Mouse (Mus musculus): ENCODE measurements around the gene Slc25a34.

Gene Slc25a34

DNA sequence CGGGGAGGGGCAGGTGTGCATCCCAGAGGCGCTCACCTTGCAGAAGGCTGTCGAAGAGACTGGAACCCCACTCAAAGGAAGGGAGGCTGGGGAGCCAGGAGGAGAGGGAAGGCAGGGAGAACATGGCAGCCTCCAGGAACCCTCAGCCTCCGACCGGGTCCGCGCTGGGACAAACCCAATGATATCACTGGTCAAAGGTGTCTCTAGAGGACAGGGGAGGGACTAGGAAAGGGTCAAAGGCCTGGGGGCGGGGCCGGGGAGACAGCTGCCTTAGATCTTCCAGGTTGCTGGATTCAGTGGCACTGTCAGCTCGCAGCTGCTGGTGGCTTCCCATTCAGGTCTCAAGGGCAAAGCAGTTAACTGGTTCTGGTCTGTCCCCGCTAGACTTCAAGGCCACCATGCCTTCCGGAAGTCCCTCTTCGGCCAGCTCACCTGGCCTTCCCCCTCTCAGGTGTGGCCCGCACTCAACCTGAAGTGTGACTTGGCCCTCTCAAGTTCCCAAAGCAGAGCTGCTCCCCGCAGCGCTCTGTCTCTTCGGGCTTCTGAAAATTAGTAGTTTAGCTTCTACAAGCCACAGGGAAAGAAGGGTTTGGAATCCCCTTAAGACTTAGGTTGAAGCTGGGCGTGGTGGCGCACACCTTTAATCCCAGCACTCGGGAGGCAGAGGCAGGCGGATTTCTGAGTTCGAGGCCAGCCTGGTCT lies 5.6 kb downstream of the Slc25a34 start:
- peak in 1 of 2 experiments; percentile 26 for DNase-seq

DNA sequence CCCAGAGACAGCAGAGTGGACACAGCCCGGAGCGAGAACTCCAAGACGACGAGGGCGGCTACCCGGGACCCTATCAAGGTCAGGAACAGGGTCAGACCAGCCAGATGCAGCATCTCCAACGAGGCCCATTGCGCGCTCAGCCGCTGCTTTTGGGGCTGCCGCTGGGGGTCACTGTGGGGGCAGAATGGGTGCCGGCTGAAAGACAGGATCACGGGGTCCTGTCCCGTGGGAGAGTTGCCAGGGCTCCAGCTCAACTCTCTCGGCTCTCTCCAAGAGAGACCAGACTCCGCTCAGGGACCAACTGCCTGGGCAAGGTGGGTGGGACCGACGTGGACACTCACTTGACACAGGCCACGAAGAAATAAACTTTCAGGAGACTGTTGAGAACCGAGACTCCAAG lies 6.3 kb downstream of the Slc25a34 start:
- peak; percentile 50 to 71 for DNase-seq

DNA sequence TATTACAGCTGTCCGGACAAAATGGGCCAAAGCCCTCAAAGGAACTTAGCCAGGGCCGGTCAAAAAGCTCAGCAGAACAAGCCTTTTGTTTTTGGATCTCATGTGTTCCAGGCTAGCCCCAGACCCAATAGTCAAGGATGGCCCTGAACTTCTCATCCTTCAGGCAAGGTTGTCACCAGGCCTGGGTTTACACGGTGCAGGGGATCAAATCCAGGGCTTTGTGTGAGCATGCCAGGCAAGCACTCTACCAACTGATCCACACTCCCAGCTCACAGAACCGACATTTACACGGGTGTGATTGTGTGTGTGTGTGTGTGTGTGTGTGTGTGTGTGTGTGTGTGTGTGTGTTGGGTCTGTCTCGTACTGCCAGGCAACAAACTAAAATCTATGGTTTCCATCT lies 6.8 kb downstream of the Slc25a34 start:
- no peak for DNase-seq

DNA sequence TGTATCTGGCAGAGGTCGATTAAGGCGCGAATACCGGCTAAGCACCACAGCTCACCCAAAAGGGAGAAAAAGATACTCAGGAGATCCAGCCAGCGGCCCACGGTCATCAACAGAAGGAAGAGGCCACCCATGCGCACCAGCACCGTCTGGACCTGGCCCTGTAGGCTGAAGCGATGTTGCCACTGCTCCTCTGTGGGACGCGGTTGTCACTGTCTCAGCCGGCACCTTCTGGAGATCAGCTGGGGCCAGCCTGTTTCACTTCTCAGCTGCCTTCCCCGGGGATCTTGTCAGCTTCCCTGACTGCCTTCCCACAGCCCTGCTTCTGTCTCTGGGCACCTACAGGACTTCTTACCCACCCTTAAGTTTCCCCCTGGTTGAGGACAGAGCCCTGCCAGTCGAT lies 8.7 kb downstream of the Slc25a34 start:
- no peak for DNase-seq

DNA sequence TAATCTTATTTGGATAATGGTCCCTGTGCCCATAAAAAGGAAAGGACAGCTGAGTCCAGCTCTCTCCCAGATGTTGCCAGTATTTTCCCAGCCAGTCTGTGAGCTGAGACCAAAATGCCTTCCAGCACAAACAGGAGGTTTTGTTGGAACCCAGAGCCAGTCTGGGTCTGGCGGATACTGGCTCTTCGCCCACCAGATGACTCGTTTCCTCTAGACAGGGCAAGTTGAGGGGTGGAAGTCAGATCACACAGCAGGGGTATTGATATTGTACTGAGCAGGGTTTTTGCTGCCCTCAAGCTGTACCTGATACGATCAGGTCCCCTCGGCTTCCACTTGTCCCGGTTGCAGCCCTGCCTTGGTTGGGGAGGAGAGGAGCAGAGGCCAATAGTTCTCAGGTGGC lies 14.1 kb downstream of the Slc25a34 start:
- DNase-seq: no peak

DNA sequence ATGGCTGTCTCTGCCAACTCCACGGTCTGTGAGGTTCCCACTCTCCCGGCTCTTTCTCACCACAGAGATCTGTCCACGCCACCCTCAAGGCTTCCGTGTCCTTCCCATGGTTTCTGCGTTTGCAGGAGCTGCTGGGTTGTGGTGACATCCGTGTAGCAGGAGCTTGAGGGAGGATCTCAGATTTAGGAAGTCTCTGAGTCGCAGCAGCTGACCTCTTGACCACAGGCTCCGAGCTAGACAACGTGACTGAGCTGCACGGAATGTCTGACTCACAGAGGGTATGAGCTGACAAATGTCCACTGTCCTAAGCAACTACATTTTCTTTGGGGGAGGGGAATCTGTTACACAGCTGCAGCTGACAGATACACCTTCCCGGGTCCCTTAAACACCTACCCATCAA lies 17.8 kb downstream of the Slc25a34 start, which contains the start of gene Fblim1:
Gene Fblim1, minus strand, starts transcription at position 236 of the 400 bp plus-strand sequence.
- DNase-seq: no peak

DNA sequence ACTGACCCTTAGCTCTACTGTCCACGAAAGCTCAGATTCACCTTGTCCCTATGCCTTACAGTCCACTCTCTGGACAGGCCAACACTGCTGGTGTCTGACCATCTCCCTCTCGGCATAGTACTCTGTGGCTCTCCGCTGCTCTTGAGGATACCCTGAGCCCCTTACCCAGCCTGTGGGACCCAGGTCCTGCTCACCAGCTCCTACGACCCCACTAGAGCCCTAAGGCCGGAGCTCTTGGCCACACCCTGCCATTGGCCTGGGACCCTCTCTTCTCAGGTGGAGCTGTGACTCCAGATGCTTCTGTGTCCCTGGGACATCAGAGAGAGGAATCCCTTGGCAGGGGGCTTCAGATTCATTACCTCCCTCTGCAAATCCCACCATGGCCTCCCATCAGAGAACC lies 18.2 kb downstream of the Slc25a34 start:
- DNase-seq: no peak

DNA sequence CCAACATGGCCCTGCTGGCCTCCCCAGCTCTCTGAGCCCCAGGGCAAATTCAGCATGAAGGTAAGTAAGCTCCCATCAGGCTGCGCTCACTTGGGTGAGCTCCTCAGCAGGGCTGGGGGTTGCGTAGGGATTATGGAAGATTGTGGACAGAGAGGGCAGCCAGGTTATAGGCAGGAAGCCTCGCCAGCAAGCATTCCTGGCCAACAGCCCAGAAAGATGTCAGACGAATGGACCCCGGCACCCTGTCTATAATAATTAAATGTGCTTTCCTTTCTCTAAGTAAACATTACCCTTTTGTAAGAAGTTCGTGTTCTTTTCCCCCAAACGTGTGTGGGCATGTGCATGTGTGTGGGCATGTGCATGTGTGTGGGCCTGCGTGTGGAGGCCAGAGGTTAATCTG lies 19.1 kb downstream of the Slc25a34 start:
- no peak for DNase-seq

DNA sequence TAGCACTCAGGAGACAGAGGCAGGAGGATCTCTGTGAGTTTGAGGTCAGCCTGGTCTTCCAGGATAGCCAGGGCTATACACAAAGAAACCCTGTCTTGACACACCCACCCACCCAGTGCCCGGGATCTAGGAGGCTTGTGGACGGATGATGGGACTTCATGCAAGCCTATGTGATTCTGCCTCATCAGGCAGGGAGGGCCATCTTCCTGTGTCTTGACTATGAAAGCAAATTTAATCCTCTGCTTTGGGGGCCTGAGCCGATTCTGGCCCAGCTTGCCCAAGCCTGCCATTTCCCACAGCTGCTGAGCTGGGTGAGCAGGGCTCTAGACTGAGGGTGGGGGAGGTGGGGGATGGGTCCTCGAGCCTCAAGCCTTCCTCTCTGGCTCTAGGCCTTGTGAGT lies 19.7 kb downstream of the Slc25a34 start:
- no peak for DNase-seq

DNA sequence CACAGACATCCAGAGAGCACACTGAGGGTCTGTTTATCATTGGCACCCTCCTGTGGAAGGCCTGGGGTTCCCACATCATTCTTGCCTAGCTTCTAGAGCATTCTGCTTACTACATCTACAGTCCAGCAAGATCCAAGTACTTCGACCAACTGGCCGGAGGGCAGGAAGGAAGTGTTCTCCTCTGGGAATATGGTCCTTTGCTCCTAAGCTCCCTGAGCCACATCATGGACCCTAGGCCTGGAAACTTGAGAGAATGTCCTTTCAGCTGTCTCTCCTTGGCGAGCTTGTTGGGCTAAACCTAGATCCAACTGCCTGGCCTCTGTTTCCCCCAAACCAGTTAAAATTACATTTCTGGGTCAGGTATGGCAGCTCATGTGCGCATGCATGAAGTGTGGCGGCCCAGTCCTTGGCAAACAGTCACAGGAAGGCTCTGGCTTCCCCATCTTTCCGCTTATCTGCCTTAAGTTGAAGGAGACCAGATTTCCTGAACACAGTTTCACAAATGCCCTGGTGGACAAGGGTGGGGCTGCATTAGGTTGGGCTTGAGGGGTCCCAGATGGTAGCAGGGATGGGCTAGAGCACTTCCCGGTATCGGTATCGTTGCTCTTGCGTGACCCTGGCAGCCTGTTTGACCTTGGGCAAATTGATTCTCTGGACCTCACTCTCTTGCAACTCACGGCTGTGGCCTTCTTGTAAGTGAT lies 20.9 kb downstream of the Slc25a34 start:
- no peak for DNase-seq

DNA sequence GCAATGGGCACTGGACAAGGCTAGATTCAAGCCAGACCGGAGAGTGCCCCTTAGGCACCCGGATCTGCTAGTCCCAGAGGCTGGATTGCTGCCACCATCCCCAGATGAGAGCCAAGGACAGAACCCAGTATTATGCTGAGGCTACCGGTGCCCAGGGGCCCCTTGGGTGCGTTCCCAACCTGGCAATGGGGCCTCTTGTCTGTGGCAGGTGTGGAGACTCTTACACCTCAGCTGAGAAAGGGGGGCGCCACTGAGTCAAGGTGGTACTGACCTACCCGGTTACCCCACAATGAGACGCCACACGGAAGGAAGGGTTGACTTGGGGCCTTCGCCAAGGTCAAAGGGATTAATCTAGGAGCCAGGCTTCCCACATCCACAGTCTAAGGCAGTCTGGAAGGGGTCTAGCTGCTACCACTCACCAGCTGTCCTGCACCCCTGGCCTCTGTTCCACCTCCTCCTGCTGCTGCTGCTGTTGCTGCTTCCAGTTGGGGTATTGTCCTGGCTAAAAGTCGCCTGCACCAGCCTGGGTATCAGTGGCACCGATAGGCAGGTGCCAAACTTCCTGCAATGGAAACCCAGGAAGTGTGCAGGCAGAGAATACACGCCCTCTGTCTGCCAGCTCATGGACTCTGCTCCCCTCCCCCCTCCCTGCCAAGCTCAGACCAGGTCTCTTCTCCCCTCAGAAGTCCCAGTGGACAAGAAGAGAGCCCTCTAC lies 22.3 kb downstream of the Slc25a34 start:
- DNase-seq: no peak

DNA sequence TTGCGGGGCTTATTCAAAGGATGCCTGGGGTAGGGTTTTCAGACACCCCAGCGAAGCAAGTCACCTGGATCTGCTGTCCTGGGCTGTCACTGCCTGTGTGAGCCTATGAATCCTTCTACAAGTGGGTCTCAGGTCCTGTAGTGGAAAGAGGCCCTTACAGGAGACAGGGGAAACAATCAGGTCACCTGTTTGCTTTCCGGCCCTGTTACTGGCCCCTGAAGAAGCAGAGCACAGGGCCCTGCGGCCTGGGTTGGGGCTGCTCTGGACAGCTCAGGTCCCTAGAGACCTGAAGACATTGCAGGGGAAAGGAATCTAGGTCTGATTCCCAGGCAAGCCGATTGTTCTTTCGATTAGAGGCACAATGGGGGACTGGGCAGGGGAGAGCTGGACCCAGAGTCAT lies 23.3 kb downstream of the Slc25a34 start:
- no peak for DNase-seq

DNA sequence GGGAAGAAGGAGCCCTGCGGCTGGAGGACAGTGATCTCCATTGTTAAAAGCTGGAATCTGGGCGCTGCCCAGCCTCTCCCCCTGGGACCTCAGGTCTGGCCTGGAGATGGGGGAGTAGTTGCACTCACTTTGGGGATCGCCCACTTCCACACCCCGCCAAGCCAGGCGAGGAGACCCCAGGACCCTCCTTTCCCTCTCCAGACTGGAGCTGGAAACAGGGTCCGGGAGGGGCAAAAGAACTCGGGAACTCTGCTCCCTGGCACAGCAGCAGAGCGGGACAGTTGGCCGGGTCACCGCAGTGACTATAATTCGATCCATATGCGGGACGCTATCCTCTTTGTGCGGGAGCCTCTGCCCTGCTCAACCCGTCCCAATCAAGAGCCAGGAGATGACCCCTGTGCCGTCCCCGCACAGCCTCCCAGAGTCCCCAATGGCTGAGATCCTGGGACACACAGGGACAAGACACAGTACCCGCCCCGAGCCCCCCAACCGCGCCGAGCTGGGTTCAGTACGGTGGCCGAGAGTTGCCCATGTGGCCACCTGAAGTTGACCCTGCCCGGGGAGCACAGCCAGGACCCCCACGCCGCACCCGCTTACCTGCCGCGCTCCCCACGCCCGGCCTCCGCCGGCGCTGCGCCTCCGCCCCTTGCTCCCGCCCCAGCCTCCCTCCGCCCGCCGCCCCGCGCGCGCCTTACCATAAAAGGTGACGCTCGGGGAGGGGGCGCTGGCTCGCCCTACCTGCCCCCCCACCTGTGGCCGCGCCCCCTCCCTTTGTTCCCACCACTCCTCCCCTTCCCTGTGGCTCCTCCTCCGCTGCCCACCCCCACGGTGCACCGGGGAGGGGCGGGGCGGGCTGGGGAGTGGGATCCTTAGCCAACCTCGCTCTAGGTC lies 24.1 kb downstream of the Slc25a34 start:
- DNase-seq: no peak

DNA sequence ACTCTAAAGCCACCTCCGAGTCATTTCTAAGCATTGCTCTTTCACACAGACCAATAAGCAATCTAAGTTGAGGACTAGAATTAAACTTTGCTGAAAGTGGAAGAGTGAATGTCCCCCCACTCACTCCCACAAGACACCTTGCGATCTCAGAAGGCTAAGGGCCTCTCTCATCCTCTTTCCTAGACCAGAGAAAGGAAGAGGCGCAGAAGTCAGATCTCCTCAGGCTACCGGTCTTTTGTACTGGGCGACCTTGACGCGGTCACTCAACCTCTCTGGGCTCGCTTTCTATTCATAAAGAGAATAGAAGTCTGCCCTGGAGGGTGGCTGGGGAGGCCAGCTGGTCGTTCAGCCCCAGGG lies 24.7 kb downstream of the Slc25a34 start:
- DNase-seq: no peak

DNA sequence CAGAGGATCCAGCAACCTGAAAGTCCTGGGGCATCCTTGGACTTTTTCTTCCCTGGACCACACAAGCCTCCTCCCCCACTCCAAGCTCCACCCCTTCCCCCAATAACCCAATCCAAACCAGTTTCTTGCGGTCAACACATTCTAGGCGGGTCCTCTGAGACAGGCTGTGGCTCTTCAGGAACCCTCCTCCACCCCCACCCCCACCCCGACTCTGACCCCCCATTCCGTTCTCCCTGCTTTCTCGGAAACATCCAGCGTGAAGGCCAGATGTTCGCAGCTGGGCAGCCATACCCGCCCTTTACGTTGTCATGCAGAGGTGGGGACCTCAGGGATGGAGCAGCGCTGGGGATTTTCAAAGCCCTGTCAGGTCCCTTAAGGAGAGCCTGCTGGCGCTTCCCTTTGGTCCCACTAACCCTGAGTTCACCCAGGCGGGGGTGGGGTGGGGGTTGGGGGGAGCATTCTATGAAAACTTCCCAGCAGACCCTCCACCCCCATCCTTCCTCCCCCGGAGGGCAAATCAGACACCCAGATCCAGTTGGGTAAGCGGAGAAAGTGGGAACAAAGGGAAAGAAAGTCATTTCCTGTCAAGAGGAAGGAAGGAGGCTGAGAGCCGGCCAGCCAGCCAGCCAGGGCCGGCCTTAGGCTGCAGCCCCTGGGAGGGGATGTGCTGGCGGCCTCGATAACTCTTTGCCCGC lies 25.3 kb downstream of the Slc25a34 start:
- no peak for DNase-seq

DNA sequence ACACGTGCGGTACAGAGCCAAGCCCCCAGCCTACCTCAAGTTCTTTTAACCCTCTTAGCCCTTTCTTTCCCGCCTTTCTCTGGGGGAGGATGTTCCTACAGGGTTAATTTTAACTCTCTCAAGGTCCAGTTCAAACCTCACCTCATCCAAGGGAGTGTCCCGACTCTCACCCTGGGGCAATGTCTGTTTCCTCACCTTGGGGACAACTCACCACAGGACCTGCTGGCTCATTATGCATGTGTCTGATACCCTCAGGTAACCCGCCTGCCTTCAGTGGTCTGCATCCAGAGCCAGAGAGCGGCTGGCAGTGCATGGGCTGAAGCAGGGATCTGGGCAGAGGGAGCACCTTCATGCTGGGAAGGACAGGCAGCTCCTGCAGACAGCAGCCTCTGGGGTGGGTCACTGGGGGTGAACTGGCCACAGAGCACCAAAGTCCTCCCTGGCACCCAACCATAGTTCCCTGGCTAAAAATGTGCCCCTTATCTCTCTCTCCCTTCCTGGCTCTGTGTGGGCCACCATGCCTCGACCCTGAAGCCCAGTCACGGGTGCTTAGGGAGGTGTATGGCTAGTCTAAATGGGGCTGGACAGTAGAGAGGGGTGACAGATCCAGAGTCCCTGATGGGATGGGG lies 26.8 kb downstream of the Slc25a34 start:
- no peak for DNase-seq

DNA sequence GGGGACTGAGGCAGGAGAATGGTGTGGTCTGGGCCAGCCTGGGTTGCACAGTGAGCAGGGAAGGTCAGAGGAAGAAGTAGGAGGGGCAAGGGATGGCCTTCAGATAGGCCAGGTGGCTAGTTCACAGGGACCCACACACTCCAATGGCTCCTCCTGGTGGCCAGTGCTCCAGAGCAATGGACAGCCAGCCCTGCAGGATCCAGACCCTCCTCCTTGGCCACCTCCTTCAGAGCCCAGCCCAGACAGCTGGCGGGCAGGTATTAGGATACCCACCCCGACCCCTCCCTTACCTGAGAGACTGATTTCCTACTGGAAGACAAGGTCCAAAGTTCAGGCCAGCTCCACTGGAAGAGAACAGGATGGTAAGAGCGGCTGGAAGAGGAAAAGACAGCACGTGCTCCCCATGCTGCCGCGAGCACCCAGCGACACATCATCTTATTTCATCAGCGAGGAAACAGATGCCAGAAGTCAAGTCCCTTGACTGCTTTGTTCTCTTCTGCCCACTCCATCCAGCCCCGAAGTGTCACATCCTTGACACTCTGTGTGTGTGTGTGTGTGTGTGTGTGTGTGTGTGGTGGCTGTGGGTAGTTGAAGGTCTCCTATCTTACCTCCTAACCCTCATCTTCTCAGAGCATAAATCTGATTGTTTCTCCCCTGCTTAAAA lies 27.9 kb downstream of the Slc25a34 start:
- no peak for DNase-seq

DNA sequence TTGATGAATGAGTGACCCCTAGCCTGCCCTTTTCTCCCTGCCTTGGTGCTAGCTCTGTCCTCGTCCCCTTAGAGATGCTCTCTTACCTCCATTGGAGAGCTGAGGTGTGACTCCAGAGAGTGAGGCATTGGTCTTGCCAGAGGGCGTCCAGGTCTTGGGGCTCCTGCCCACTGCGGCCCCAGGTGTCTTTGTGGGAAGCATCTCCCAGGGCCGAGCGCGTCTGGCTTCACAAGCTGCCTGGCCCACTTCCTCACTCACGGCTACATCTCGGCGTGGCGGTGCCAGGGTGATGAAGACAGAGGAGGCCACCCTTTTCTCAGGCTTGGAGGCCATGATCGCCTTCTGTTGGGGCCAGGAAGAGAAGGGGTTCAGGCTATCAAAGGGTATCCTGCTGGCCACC lies 28.5 kb downstream of the Slc25a34 start:
- no peak for DNase-seq

DNA sequence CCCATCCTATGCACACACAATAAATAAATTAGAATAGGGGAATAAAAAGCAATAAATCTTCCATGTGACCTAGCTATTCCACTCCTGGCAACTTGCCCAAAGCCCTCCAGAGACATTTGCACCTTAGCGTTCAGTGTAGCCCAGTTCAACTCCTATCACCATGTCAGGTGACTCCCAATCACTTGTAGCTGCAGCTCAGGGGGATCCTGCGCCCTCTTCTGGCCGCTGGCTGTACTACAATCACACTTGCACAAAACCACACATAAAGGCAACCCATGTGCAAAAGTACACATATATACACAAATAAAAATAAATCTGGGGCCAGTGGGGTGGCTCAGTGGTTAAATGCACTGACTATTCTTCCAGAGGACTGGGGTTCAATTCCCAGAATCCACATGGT lies 32.1 kb downstream of the Slc25a34 start:
- peak in 1 of 2 experiments; percentile 31 for DNase-seq

DNA sequence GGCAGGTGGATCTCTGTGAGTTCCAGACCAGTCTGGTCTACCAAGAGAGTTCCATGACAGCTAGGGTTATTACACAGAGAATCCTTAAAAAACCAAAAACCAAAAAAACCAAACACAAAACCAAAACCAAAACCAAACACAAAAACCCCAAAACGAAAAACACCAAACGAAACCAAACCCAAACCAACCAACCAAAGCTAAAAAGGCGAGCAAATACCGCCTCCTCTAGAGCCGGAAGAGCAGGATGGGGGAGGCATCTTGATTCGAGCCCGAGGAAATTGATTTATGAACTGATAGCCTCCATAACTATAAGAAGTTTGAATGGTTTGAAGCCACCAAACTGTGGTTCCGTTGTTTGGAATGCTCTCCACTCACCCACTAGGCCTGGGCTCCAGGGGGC lies 39.7 kb downstream of the Slc25a34 start:
- DNase-seq: no peak

DNA sequence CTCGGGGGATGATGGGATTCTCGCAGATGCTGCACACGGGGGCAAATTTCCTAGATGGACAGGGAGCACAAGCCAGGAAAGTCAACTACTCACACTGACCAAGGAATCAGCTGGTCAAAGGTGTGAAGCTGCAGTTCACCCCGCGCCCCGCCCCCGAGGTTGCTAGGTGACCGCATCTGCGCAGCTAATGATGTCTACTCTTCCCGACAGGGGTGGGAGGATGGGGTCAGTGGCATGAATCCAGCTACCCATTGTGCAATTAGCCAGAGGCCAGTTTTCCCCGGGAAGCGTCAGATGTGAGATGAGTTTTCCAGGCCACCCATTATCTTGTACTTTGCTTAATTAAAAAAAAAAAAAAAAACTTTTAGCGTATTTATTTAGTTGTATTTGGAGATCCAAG lies 42.6 kb downstream of the Slc25a34 start:
- DNase-seq: no peak
